Mouse (Mus musculus): ENCODE results near the gene Pdss2.
"Not testable (repeated sequence)": the region's sequence is repeated elsewhere in the genome, so short reads cannot be mapped to it uniquely, and the experiment has no call there.

The Pdss2 gene

GRCm38 (mm10) chr10:43242215-43242614 lies 20.9 kb downstream of the Pdss2 start:
- CTCF ChIA-PET = no interaction called here

DNA sequence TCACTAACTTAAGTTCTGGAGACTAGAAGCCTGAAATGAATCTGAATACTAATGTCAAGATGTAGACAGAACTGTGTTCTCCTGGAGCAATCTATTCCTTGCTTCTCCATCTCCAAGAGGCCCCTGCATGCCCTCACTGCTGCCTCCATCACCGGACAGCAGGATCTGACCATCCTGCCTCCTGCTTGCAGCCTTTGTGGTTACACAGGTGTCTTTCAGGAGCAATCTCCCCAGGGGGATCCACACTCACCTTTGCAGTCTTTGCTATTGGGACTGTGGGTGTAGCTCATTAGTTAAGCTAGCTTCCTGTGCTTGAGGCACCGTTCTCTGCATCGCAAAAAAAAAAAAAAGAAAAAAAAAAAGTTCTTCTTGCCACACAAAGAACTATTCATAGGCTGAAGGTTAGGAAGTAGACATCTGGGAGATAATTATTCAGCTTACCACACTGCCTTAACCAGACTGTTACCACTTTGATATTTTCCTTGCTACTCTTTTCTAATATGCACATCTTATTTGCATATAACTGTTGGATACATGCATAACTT lies 23.0 kb downstream of the Pdss2 start:
- CTCF ChIA-PET = interaction anchor here (0.7 kb wide), 1 partner anchor 1290 kb away, joined by 4 read pairs; no protein-coding TSS in a partner anchor

DNA sequence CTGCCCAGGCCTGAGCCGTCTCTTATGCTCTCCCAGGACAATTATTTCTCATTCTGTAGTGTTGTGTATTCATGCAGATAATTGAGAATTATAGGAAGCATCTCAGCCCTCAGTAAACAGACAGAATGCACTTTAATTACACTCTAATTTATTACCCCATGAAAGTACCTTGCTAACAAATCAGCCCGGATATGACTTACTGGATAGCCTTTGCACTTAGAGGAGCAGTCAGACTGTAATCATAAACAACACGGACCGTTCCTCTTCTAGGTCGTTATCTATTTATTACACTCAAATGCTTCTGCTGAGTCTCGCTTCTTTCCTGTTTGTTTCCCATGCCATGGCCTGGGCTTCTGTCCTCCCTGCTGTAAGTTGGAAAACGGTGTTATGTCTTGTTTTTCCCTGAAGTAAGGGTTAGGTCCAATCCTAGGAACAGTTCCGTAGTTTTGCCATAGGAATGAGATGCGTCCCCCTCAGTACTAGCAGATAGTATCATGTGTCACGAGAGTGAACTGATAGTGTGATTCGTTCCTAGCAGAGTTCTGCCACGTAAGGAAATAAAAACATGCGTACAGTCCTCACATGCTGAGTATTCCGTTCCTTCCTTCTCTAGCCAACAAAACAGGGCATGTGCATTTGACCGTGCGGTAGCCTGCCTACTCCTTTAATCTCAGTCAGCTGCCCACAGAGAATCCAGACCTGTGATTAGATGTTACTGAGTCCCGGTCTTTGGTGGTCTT lies 24.3 kb downstream of the Pdss2 start:
- CTCF ChIA-PET = no interaction called here

- CTCF ChIA-PET = interaction anchor here (0.6 kb wide), 1 partner anchor 165 kb away, joined by 5 read pairs; no protein-coding TSS in a partner anchor
Observed at GRCm38 (mm10) chr10:43247994-43248393, 26.7 kb downstream of the Pdss2 start.

DNA sequence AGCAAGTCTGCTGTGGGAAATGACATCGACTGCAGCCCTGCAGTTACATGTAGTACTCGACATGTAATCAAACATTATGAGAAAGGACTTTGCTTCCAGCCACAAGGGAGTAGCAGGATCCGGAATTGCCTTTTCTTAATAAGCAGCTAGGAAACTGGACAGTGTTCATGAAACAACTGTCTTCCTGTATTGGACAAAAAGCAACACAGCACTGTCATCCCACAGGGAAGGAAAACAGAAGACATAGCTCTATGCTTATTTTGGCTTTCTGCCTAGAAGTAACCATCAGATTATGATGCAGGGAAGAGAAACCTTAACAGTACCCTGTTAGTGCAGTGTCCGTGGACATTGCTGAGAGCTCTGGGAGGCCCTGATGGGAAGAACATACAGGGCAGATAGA lies 31.0 kb downstream of the Pdss2 start:
- CTCF ChIA-PET = no interaction called here

DNA sequence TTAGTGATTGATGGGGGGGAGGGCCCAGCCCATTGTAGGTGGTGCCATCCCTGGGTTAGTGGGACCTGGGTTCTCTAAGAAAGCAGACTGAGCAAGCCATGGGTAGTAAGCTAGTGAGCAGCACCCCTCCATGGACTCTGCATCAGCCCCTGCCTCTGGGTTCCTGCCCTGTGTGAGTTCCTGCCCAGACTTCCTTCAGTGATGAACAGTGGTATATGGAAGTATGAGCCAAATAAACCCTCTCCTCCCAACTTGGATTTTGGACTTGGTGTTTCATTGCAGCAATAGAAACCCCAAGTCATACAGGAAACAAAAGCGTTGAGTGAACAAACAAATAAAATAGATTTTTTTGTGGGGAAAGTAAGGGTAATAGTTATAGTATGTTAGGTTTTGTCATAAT lies 35.7 kb downstream of the Pdss2 start:
- CTCF ChIA-PET = not testable (repeated sequence)

DNA sequence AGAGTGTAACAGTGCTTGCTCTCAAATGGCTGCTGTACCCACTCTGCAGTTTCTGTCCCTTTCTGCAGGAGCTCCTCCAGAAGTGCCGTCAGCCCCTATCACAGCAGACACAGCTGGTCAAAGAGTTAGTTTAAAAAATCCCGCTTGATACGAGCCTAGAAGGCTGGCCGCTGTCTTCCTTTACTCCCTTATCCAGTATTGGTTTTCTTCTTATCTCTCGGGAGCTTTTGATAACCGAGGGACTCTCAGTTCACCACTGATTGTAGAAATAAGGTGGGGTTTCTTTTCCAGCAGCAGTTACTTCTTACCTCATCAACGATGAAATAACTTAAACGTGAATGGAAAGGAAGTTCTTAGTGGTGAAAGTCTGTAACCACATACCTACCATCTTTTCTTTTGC lies 36.2 kb downstream of the Pdss2 start:
- CTCF ChIA-PET = not testable (repeated sequence)

GRCm38 (mm10) chr10:43271318-43271717 lies 50.0 kb downstream of the Pdss2 start:
- CTCF ChIA-PET = no interaction called here

- CTCF ChIA-PET = no interaction called here
Observed at GRCm38 (mm10) chr10:43272381-43272780, 51.1 kb downstream of the Pdss2 start.

GRCm38 (mm10) chr10:43273057-43273456 lies 51.8 kb downstream of the Pdss2 start:
- CTCF ChIA-PET = interaction anchor here (0.6 kb wide), 1 partner anchor 199 kb away, joined by 3 read pairs; no protein-coding TSS in a partner anchor

- CTCF ChIA-PET = no interaction called here
Observed at GRCm38 (mm10) chr10:43275446-43275845, 54.2 kb downstream of the Pdss2 start.

DNA sequence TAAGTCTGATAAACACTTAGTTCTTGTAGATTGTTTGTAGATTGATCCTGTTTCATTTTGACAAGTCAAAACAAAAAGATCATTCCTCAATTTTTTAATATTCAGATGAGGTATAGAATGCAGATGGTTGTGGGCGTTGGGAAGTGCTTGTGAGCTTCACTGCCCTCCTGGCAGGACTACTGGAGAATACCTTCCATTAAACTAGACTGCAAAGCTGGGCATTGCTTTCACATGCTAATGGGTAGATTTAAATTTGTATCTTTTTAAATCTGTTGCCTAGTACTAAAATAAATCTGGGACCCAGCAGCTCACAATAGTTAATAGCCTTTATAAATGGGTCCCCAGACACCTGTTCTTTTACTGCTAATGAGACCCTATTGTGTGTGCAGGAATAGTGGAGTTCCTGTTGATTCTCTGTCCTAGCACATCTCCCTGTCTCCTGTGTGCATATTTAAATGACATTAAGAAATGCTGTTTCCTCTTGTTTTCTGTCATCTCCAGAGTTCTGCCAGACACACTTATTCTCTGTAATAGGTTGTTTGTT lies 54.9 kb downstream of the Pdss2 start:
- CTCF ChIA-PET = no interaction called here

DNA sequence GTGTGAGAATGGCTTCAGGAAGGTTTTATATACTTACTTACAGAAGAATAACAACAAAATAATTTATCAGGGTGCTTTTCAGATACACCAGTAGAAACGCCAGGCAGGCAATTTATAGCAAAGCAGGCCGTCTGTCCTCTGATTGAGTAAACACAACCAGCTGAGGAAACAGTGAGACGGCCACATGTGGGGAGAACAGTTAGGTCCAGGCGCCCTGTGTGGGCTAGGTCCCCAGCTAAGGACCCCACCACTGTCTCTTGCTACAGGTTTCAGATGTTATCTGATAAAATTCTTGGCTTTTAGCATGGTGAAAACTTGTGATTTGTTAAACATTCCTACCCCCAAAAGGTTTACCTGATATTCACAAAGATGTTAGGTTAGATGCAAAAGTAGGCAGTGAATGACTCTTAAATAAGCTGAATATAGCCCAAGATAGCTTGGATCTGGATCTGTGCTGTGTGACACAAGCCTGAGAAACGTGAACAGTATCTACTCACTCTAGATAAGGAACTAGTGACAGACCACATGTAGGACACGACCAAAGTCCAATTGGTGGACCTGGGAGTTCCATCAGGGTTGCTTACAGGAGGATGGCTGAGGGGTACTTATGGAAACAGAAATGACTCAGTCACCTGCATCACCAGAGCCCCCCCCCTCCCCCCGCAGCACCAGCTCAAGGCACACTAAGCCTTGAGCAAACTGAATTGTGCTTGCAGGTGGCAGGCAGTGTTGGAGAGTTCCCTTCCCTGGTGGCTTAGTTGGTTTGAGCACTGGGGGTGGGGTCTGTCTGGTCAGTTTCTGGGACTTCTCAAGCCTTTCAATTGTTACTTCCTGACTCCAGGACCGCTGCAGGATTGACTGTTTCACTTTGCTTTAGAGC lies 56.2 kb downstream of the Pdss2 start:
- CTCF ChIA-PET = no interaction called here

DNA sequence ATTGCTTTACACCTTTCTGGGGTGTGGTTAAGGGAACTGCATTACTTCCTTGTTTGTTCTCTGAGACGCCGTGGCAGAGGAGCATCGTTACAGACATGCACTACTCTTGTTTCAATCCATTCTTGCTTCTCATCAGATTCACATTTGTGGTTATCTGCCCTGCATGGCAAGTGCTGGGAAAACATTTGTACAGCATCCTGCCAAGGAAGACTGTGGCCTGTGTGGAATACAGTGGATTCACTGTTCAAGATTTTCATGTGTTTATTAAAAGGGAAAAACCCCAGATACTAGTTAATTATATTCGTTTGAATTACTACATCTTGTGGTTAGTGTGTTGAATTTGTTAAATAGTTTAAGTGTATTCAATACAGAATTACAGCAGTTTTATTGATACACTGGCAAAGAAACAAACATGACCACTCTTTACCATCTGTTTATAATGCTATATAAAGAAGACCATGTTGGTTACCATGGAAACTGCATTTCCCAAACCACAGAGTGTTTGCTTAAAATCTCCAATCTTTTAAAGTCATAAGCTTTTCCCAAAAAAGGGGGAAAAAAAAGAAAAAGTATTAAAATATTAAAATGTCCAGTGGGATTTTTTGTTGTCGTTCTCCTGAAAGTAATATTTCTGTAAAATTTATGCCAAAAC lies 58.5 kb downstream of the Pdss2 start:
- CTCF ChIA-PET = no interaction called here

DNA sequence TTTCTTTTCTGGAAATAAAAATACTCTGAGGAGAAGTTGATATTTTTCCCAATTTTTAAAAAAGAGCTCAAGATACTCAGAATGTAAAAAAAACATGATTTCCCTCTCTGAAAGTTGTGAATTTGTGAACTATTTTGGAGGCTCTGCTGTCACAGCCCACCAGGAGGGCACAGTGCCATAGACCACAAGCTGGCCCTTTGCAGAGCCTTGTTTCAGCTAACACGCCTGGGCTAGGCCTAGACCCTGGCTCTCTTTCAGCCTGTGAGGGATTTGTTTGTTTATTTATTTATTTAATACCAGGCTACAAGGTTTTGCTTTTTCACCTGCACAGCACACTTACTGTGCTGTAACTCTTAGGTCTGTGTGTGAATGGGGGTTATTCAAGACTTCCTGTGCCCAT lies 64.3 kb downstream of the Pdss2 start:
- CTCF ChIA-PET = no interaction called here

GRCm38 (mm10) chr10:43290638-43291230 lies 69.4 kb downstream of the Pdss2 start:
- CTCF ChIA-PET = no interaction called here

- CTCF ChIA-PET = no interaction called here
Observed at GRCm38 (mm10) chr10:43291333-43291736, 70.0 kb downstream of the Pdss2 start.

DNA sequence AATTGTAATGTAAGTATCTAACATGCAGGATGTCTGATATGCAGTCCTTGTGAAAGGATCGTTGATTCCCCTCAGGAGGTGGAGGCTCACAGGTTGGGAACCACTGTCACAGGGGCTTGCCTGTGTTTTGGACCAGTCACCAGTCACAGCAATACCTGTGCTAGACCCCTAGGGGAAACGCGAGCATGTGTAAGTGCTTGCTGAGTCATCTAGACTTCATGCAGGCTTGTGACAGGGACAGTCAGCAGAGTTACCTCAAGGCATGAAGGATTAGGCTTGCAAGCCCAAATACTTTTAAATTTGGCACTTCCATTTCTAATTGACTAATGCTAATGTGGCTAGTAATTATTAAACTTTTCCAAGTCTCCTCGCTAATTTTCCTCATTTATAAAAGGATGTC lies 71.2 kb downstream of the Pdss2 start:
- CTCF ChIA-PET = no interaction called here

GRCm38 (mm10) chr10:43294331-43294730 lies 73.0 kb downstream of the Pdss2 start:
- CTCF ChIA-PET = no interaction called here

DNA sequence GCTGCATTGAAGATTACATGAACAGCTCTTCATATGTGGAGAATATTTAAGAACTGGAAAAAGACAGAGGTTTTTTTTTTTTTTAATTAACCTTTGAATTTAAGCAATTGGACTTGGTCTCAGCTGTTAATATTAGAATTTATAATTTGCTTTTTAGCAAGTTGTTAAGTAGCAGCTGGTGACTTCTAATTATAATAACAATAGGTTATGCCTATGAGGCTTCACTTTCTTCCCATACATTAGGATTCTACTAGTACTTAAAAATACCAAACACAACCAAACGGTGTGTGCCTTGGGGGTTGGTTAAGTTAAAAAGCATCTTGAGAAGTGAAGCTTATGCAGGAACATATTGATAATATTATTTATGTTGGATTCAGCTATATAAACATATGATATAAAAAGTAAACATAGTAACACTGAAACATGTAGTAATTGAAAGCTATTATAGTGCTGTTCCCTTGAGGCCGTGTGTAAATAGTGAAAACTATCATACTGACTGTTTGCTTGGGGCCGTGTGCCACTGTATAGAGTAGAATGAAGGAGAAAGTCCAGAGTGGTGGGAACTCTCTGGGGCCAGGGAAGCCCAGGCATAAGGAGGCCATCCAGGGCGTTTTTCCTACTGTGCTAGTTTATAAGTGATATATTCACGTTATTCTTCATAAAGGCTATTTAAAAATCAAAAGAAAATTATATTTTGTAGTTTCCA lies 87.0 kb downstream of the Pdss2 start:
- CTCF ChIA-PET = no interaction called here

GRCm38 (mm10) chr10:43310781-43311392 lies 89.6 kb downstream of the Pdss2 start:
- CTCF ChIA-PET = no interaction called here
